Mouse (Mus musculus) testis, adult 2 months (tissue): ENCODE data around the gene Mpv17l2. TPM values are rescaled to one million over a fixed set of nuclear protein-coding genes. Genes with fewer than 3 reads are reported as not detected.

Experiments used
- H3K27ac ChIP-seq: fragments of 200-500 bp; 2 replicates; pipeline ENCODE4 v1.5.1; 2012; ENCODE audit warnings: low read depth, low read length; ENCODE audit not compliant: control insufficient read depth, insufficient read depth
- H3K27me3 ChIP-seq: fragments of 200-500 bp; 2 replicates; pipeline ENCODE4 v1.6.1; 2012; ENCODE audit warnings: mild to moderate bottlenecking, low read length, moderate library complexity; ENCODE audit not compliant: control insufficient read depth, insufficient read depth
- H3K36me3 ChIP-seq: fragments of 200-500 bp; 2 replicates; pipeline ENCODE4 v1.6.1; 2012; ENCODE audit warnings: mild to moderate bottlenecking, low read length; ENCODE audit not compliant: control insufficient read depth, insufficient read depth
- H3K4me1 ChIP-seq: fragments of 200-500 bp; 2 replicates; pipeline ENCODE4 v1.6.1; 2012; ENCODE audit warnings: low read length; ENCODE audit not compliant: control insufficient read depth, insufficient read depth
- H3K4me3 ChIP-seq: fragments of 200-500 bp; 2 replicates; pipeline ENCODE4 v1.5.1; 2012; ENCODE audit warnings: low read depth, mild to moderate bottlenecking, low read length, moderate library complexity, mixed read lengths; ENCODE audit not compliant: control insufficient read depth
- CTCF ChIP-seq: fragments of 200-500 bp; IDR thresholded peaks from 2 replicates; pipeline ENCODE4 v1.5.1; 2012; ENCODE audit warnings: low read depth, mild to moderate bottlenecking, inconsistent platforms, low read length, moderate library complexity; ENCODE audit not compliant: control insufficient read depth, insufficient read depth, insufficient replicate concordance
- POLR2A ChIP-seq: fragments of 200-500 bp; IDR thresholded peaks from 2 replicates; pipeline ENCODE4 v1.6.1; 2012; ENCODE audit warnings: low read depth, mild to moderate bottlenecking, inconsistent platforms, low read length, moderate library complexity; ENCODE audit not compliant: control insufficient read depth
- polyA plus RNA-seq: library from polyadenylated mRNA; depleted of rRNA; stranded (reverse); fragments of >200 nt; gene quantifications from 2 replicates; pipeline ENCODE4 v1.2.3, GENCODE M21; 2012

Gene Mpv17l2
- polyA plus RNA-seq, 1 experiment: 13.5 TPM

DNA sequence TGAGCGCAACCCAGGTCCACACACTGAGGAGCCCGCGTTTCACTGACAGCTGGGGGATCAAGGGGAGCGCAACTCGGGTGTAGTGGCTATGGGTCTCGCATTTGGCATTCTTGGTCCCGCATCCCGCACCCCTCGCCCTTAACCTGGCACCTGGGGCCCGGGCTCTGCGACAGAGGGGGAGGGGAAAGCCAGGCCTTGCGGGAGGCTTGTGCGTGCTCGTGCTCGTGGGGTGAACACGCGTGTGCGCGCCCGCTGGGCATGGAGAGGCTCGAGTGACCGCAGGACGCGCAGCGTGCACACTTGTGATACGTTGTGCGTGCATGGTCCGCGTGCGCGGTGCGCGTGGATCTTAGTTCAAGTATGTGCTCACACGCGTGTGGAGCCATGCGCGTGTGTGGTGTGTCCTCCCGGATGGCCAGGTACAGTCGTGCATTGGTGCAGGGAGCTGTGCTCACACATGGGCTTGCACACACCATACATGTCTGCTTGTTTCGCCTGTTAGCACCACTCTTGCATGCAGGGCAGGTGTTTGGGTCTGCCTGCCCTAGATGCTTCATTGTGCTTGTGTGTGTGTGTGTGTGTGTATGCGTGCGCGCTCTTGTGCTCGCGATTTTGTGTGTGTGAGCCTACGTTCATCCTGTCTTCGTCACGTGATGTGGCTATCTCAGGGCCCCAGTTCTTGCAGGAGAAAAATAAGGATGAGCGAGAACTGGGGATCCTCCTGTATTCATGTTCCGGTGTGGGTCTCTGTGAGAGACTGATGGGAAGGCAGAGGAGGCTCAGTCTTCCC lies 5.7 kb downstream of the Mpv17l2 start:
- Histone ChIP-seq H3K36me3 (no peaks in the 10 kb centered on the region), H3K27me3 (no peaks in the 10 kb centered on the region), H3K27ac (peak overlapping the region; percentile 68), H3K4me1 (peaks cover 21% of the 10 kb centered on the region), H3K4me3 (peak overlapping the region; percentile 81)
- no peak; the same call in 1 of the 2 replicates for TF ChIP-seq POLR2A
- TF ChIP-seq CTCF: no peak

DNA sequence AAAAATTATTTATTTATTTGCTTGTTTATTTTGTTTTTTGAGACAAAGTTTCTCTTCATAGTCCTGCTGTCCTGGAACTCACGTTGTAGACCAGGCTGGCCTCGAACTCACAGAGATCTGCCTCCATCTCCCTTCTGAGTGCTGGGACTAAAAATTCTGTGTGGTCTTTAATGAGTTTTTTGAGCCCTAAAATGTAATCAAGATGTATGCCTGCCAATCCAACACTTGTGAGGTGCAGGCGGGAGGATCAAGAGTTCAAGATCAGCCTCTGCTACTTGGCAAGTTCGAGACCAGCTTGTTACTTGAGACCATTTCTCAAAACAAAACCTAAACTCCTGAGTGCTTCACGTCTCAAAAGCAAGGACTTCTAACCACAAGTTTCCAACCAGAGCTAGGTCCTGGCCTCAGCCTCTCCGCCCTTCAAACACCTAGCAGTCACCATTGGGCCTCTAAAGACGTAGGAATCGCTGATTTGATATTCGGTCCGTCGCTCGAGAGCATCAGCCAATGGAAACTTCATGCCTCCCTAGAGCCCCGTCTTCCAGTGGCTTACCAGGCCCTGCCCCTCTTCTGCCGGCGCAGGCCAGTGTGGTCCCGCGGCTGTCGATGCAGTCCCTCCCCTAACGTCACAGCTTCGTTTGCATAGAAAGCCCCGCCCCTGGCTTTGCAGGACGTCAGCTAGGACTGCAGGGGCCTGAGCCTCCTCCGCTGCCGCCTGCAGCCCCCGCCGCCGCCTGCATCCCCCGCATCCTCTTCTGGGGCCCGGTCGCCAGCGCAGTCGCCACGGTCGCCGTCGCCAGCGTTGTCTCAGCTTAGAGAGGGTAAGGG lies 6.5 kb downstream of the Mpv17l2 start, which contains the start of gene Rab3a:
TSS of gene Rab3a (plus strand) at position 637 of the 828 bp plus-strand sequence.
- no peaks in the 10 kb centered on the region for H3K36me3 ChIP-seq
- no peak for TF ChIP-seq CTCF
- TF ChIP-seq POLR2A: 0 out of 2 replicates have a peak, but pooled peaks have one; percentile 33
- H3K4me3 ChIP-seq: peak within 1 kb of the TSS; percentile 81
- peaks cover 17% of the 10 kb centered on the region for H3K4me1 ChIP-seq
- H3K27ac ChIP-seq: peak within 1 kb of the TSS; percentile 81
- H3K27me3 ChIP-seq: no peaks in the 10 kb centered on the region

DNA sequence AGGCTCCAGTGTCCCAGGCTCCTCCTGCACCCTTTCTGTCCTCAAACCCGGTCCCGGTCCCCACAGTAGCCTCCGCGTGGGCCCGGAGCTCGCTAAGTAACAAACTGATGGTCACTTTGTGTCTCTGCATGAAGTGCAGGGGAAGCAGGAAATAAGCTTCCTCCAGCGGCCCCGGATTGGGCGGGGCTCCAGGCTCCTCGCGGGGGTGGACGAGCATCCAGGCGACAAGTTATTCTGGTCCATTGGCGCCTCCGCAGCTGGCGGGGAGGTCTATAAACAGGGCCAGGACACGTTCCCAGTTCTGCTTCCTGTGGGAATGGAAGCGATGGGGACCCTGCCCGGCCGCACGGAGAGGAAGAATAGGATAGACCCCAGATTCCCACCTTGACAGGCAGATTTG lies 7.6 kb downstream of the Mpv17l2 start:
- H3K27me3 ChIP-seq: no peaks in the 10 kb centered on the region
- TF ChIP-seq POLR2A (no peak), CTCF (no peak)
- no peak overlapping the region; the same call in 1 of the 2 replicates for H3K4me3 ChIP-seq
- peak overlapping the region; percentile 81 for H3K27ac ChIP-seq
- no peaks in the 10 kb centered on the region for H3K36me3 ChIP-seq
- H3K4me1 ChIP-seq: peaks cover 17% of the 10 kb centered on the region

DNA sequence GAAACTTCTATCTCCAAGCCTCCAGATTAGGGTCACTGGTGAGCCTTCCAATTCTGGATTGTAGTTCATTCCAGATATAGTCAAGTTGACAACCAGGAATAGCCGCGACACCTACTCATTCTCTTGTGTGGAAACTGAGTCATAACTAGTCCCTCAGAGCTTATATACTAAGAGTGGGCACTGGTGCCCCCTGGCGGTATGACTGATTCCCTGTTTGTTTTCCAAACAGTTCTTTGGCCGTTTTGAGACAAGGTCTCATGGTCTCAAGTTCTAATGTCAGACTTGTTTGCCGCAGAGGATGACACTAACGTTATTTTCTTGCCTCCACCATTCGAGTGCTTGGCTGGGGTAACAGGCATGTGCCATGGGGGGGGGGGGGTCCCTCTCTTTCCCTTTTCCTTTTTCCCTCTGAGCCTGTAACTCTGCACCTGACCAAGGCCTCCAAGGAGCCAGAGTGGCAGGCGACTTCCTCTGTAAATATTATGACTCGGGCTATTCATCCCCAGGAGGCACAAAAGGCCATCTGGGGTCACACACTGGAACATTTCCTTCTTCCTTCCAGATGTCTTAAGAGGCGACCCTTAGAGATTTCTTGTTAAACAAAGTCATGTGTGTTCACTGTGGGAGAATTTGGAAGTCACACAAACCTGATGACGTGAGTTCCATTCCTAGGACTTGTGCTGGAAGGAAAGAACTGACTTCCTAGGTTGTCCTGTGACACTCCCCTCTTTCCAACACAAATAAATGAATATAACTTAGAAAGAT lies 8.6 kb downstream of the Mpv17l2 start:
- Histone ChIP-seq H3K36me3 (no peaks in the 10 kb centered on the region), H3K4me1 (peaks cover 17% of the 10 kb centered on the region), H3K27me3 (no peaks in the 10 kb centered on the region), H3K27ac (peak overlapping the region; percentile 75), H3K4me3 (no peak overlapping the region)
- TF ChIP-seq CTCF (no peak), POLR2A (no peak)

DNA sequence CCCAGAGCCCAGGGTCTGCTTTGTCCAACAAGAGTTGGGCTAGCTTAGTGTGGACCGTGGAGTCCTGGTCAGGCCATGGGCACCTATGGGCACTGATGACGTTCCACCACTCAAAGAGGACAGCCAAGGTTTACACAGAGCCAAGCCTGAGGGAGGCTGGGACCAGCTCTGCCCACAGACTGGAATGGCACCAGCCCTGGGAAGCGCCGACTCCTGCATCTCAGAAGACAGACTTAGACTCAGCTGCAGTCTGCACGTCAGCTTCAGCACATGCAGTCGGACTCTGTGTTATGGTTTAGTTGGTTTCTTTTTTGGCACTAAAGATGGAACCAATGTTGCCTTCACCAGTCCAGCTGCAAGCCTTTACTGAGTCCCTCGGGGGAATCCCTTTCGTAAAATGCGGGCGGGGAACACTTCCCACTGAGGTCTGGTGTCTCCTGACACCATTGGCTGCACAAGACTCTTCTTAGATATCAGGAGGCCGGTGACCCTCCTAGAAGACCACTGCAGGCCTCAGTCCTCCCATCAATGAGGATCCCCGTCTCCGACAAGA lies 10.5 kb downstream of the Mpv17l2 start:
- peaks cover 15% of the 10 kb centered on the region for H3K4me1 ChIP-seq
- H3K4me3 ChIP-seq: no peak overlapping the region
- no peaks in the 10 kb centered on the region for H3K36me3 ChIP-seq
- no peaks in the 10 kb centered on the region; the same call in 1 of the 2 replicates for H3K27me3 ChIP-seq
- TF ChIP-seq CTCF (no peak), POLR2A (no peak)
- H3K27ac ChIP-seq: no peak overlapping the region

DNA sequence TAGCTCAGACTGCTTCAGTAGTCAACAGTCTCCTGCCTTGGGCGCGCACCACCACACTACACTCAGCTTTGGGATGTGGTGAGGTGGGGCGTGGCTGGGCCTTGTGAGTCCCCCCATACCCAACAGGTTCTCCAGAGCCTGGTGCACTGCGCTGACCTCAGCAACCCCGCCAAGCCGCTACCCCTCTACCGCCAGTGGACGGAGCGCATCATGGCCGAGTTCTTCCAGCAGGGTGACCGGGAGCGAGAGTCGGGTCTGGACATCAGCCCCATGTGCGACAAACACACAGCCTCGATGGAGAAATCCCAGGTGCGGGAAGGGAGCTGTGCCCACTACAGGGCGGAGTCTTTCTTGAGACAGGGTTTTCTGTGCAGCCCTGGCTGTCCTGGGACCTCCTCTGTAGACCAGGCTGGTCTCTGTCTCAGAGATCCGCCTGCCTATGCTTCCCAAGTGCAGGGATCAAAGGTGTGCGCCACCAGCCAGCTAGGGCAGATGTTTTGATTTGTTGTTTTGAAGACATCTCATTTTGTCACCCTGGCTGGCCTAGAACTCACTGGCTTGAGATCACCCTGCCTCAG lies 11.6 kb downstream of the Mpv17l2 start:
- peaks cover 17% of the 10 kb centered on the region for H3K4me1 ChIP-seq
- H3K27me3 ChIP-seq: no peaks in the 10 kb centered on the region; the same call in 1 of the 2 replicates
- TF ChIP-seq CTCF (no peak), POLR2A (no peak)

More for the DNA sequence above, 11.6 kb downstream of the Mpv17l2 start:
- H3K27ac ChIP-seq: no peak overlapping the region
- no peaks in the 10 kb centered on the region for H3K36me3 ChIP-seq
- H3K4me3 ChIP-seq: no peak overlapping the region
